Mouse (Mus musculus) spleen, postnatal 14 days (tissue): ENCODE measurements around the gene 4933406M09Rik.
A peak's percentile ranks its signal among the peaks of the same experiment; 100 is the strongest.

Source experiments
- DNase-seq, 2 experiments: peaks; one replicate each; pipeline ENCODE4 v3.0.0; 2021 to 2022; ENCODE audit warnings: low spot score in 2 of 2

Gene 4933406M09Rik

DNA sequence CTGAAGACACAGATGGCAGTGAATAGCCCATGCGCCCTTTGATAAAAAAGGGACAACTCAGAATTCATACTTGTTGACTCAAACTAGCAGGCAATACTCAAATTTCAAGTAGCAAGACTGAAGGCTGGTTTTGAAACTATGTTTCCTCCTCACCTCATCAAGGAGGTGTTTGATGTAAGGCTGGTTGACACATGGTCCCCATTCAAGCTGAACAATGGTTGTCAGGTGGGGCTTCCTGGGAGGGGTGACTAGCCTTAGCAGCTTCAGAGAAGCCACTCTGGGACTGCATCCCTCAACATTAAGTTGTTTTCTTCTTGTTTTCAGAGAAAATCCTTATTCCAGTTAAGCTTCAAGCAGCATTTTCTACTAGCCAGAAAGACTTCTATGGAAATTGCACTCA, at the start of gene 4933406M09Rik:
Gene 4933406M09Rik (plus strand): TSS at position 275 of the 400 bp plus-strand sequence.
- no peak for DNase-seq

DNA sequence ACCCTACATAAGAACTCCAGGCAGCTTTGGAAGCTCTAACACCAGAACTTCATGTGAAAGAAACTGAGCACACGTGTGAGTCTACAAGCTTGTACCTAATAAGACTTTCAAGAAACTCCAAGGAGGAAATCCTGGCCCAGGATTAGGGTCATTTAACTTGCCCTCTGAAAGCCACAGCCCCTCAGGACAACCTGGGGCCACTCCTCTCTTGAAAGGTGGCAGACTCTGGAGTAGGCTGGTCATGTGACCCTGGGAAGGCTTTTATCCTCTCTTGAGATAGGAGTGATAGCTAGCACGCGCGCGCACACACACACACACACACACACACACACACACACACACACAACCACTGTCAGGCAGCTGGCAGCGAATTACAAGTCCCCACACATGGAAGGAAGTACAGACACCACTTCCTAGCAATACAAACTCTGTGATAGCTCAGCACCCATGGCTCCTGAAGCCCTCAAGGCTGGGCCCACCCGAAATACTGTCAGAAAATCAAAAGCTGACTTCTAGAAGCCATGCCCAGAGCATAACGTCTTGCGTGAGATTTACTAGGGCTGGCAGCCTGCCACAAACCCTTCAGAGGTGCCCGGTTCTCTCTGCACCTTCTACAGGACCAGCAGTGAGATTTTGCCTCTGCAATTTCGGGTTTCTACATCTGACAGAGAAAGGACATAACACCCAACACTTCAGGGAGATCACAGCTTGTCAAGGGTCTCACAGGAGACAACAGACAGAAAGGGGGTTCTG, 48.6 kb upstream of the 4933406M09Rik start:
- no peak for DNase-seq

DNA sequence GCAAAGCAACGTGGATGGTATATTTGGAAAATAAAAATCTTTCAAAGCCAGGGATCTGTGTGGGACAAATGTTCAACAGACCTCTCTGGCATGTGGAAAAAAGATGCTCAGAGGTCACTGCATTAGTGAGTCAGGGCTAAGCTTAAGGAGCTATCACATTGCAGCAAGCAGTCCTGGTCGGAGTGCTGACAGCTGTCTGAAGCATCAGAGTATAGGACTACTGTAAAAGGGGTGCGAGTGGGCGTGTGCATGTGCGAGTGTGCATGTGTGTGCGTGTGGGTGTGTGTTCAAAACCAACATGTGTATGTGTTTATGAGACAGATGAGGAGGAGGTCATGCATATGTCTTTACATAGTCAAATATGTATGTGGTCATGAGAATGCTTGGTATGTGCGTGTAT, 46.6 kb upstream of the 4933406M09Rik start:
- no peak for DNase-seq

- no peak for DNase-seq
Observed at GRCm38 (mm10) chr1:134339757-134340619, 45.8 kb upstream of the 4933406M09Rik start.

- DNase-seq, result no peak
Observed at GRCm38 (mm10) chr1:134341641-134342277, 44.0 kb upstream of the 4933406M09Rik start.

DNA sequence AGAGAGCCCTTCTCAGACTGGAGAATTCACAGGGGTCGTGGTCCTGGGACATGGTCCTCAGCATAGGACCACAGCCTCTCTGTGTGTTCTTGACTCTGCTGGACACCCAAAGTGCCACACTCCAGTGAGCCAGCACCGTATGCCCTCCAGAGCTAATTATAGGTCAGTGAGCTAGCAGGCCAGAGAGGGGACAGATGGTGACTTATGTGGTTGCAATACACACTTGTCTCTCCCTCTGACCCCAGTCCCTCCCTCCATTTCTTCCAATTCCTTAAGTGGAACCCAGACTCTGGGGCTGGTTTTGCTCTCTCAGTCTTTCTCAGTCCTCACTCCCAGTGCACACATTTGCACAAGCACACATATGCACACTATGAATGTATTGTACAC, 43.5 kb upstream of the 4933406M09Rik start:
- DNase-seq, result no peak

DNA sequence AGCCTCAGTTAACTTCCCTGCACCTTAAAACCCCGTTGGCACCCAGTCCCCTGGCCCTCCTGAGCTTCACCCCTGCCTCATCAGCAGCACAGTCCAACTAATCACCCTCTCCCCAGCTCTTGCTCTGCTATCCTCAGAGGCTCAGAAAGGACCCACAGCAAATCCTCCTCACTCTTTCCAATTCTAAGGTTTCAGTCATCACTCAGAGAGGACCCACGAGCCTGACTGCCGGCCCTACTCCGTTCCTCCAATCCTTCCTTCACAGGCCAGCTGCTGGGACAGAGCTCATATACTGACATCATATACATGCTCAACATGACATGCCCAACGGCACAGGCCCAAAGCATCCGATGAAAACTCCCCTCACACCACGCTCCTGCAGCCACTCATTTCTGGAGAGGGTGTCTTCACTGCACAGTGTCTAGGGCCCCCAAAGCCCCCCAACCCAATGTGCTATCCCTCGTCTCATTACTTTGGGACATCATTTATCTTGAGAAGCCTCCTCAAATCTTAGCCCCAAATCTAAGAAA, 42.9 kb upstream of the 4933406M09Rik start:
- no peak for DNase-seq

DNA sequence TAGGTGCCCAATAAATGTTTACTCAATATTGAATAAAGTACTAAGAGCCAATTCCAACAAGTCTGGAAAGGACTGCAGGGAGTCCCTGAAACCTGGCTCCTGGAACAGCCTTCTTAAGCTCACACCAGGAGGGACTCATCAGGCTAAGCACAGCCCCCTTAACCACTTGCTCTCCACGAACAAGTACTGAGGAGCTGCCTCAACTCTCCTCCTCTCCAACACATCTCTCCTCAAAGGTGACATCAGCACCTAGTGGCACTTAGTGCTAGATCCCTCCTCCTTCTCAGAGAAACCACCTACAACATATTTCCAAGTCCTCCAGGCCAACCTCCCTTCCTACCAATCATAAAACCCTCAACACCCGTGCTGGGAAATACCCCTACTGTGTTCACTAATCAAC, 42.2 kb upstream of the 4933406M09Rik start:
- no peak for DNase-seq

- peak; percentile 61 to 76 for DNase-seq
Observed at GRCm38 (mm10) chr1:134344005-134344950, 41.5 kb upstream of the 4933406M09Rik start.

- DNase-seq, result no peak
Observed at GRCm38 (mm10) chr1:134345075-134345474, 40.7 kb upstream of the 4933406M09Rik start.

- no peak for DNase-seq
Observed at GRCm38 (mm10) chr1:134347791-134348190, 37.9 kb upstream of the 4933406M09Rik start.

DNA sequence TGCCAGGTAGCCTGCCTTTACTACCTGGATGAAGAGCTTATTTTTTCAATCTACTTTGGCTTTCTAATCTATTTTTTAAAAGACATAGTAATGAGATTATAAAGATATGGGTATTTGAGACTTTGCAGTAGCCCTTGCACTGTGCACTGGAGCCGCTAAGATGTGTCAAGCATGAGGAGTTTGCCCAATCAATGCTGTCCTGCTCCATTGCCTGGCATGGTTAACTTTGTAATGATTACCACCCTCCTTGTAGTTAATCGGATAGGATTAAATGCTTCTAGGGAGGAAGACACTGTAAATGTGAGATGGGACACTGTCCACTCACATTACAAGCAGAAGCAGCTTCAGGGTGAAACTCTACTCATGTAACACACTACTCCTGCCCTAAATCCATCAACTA, 32.4 kb upstream of the 4933406M09Rik start:
- no peak for DNase-seq

GRCm38 (mm10) chr1:134357461-134357860, 28.3 kb upstream of the 4933406M09Rik start:
- no peak for DNase-seq

DNA sequence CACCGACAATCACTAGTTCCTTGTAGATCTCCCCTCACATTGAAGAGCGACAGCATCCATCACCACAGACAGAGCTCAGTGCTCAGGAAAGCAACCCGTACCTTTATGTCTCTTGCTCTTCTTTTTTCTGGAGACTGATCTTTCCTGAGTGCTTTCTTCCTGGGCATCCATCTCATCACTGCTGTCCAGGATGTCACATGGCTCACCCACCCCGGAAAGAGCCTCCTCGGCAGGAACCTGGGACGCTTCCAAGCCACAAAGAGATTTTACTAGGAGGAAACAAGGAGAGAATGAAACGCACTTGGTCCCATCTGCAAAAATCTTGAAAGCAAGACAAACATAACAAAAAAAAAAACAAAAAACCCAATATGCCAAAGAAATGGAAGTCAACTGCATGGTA, 25.1 kb upstream of the 4933406M09Rik start:
- no peak for DNase-seq

GRCm38 (mm10) chr1:134361195-134361856, 24.4 kb upstream of the 4933406M09Rik start:
- DNase-seq, result no peak

GRCm38 (mm10) chr1:134361857-134362212, 23.9 kb upstream of the 4933406M09Rik start, which contains the start of gene Tmem183a:
Gene Tmem183a, minus strand, starts transcription at chr1:134361979.
- peak; percentile 95 to 96 for DNase-seq

GRCm38 (mm10) chr1:134363194-134363593, 22.5 kb upstream of the 4933406M09Rik start:
- no peak for DNase-seq

DNA sequence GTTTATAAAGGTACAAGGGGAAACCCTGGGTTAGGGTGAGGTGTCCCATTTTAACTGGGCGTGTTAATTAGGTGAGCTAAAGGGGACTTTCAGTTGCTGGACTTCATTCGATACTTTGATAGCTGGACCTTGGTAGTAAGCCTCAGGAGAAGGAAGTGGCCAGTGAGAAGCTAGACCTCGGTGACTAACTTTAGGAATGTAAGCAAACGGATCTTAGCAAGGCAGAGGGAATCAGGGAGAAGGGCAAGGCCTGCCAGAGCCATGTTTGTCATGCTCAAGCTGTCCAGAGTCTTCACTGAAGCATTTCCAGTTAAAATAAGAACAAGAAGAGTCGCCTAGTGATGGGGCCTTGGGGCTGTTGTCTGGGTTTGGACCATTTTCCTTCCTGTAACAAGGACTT, 20.2 kb upstream of the 4933406M09Rik start:
- no peak for DNase-seq

DNA sequence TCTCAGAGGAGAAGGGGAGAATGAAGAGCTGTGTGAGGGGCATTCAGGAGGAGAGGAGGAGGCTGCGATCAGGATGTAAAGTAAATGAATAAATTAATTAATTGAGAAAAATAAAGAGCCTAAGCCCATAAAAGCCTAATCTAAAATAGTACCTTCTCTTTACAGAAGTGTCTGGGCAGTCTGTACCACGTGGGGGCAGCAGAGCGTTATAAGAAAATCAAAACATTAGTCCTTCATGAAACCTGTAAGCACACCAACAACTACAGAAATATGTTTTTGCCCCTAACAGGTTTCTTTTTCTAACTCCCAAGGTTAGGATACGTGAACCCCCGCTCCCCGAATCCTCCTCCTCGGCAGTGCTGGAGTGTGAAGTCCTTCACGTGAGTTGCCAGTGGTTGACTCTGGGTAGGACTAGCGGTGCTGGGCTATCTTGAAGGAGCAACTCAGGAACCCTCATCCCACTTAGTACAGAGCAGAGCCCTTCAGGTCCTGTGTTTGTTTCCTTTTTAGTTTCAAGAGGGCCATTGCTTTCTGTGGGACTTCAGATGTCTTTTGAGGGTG, 16.9 kb upstream of the 4933406M09Rik start:
- peak; percentile 22 to 57 for DNase-seq

GRCm38 (mm10) chr1:134374124-134374523, 11.6 kb upstream of the 4933406M09Rik start:
- no peak for DNase-seq
